Mouse (Mus musculus) kidney, adult 8-10 months (tissue): ENCODE measurements around the gene Opa3.

Experiments
- DNase-seq, 2 experiments: peaks; one replicate each; pipeline ENCODE4 v3.0.0; 2022

Opa3 gene

DNA sequence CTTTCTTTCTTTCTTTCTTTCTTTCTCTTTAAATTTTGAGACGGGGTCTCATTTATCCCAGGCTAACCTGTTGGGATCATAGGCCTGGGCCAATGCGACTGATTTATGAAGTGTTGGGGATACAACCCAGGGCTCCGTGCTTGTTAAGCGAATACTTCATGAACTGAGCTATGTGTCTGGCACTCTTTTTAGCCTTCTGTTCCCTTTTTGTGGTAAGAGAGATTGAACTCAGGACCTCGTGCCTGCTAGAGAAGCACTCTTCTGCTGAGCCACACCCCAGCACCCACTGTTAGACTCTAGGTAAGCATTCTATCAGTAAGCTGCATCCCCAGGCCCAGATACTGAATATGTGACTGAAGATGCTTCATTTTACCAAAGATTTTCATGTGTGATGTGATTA lies 10.6 kb upstream of the Opa3 start:
- no peak for DNase-seq

GRCm38 (mm10) chr7:19217944-19218343 lies 10.2 kb upstream of the Opa3 start:
- DNase-seq, result no peak

DNA sequence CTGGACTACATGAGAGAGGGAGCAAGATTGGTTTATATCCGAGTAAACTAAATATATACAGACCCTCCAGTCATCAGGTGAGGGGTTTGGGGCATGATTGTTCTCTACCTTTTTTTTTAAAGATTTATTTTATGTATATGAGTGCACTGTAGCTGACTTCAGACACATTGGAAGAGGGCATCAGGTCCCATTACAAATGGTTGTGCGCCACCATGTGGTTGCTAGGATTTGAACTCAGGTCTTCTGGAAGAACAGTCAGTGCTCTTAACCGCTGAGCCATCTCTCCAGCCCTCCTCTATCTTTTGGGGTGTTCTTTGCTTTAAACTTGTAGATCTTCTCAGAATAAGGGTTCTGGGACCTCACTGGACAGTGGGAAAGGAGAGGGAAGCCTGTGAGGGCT lies 8.1 kb upstream of the Opa3 start:
- DNase-seq, result no peak

DNA sequence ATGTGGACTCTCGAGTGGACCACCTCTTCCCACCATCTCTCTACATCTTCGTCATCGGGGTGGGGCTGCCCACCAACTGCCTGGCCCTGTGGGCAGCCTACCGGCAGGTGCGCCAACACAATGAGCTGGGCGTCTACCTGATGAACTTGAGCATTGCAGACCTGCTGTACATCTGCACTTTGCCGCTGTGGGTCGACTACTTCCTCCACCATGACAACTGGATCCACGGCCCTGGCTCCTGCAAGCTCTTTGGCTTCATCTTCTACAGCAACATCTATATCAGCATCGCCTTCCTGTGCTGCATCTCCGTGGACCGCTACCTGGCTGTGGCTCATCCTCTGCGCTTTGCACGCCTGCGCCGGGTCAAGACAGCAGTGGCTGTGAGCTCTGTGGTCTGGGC lies 5.9 kb upstream of the Opa3 start:
- DNase-seq, result no peak

DNA sequence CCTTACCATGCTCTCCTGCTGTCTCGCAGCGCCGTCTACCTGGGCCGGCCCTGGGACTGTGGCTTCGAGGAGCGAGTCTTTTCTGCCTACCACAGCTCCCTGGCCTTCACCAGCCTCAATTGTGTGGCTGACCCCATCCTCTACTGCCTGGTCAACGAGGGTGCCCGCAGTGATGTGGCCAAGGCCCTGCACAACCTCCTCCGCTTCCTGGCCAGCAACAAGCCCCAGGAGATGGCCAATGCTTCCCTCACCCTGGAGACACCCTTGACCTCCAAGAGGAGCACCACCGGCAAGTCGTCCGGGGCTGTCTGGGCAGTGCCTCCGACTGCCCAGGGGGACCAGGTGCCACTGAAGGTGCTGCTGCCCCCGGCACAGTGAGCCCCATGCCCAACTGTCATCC lies 5.3 kb upstream of the Opa3 start:
- DNase-seq, result no peak

DNA sequence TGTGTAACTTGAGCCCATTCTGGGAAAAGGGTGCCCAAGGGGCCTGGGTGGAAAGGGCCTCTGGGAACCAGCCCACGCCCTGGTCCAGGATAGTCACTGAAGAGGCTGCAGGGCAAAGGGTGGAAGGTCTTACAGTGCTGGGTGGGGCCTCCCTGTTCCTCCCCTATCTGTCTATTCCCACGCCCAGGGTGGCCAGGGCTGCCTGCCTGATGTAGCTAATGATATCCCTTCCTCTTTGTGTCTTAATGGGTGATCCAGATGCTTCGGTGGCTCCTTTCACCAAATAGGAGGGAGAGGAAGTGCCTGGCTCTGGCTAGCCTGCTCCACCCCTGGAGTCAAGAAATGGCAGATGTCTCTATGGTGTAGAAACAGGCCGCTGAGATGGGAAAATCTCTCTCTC lies 3.2 kb upstream of the Opa3 start:
- no peak for DNase-seq

GRCm38 (mm10) chr7:19226817-19227797 lies 1.0 kb upstream of the Opa3 start:
- no peak for DNase-seq

GRCm38 (mm10) chr7:19228793-19229148 lies 637 bp downstream of the Opa3 start:
- DNase-seq, result no peak

- DNase-seq, result no peak
Measured at GRCm38 (mm10) chr7:19229404-19229803, 1.3 kb downstream of the Opa3 start.

DNA sequence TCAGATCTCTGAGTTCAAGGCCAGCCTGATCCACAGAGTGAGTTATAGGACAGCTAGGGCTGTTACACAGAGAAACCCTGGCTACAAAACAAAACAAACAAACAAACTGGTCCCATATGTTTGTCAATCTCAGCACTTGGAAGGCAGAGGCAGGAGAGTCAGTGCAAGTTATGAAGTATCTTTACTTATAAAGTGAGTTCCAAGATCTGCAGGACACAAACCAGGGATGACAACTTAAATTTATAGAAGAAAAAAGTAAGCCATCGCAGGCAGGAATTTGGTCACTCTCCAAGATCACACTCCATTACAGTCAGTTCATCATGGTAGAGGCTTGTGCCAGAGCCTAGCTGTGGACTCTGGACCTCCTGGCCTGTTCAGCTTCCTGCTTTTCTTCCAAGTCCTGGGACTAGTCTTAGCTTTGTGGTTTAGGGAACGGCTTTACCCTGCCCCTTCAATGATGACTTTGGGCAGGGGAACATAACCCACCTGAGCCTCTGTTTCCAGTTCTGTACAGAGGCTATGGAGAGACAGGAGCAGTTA lies 2.0 kb downstream of the Opa3 start:
- DNase-seq, result peak; percentile 70 to 76

GRCm38 (mm10) chr7:19230899-19231298 lies 2.8 kb downstream of the Opa3 start:
- peak in 1 of 2 experiments; percentile 34 for DNase-seq

DNA sequence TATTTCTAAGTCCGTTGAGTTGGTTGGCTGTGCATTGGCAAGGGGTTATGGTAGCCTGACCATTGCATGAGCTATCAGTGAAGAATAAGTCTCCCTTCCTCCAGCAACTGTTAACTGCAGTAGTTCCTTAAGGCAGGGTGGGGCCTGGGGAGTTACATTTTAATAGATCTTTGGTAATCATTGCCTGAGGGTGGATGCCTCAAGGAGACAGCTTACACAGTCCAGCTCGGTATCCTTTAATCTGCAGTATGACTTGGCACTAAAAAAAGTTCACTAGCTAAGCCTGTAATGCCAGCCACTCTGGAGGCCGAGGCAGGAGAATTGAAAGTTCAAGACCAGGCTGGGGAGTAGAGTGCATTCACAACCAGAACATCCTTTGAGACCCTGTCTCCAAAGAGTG lies 3.7 kb downstream of the Opa3 start:
- peak; percentile 62 to 80 for DNase-seq

DNA sequence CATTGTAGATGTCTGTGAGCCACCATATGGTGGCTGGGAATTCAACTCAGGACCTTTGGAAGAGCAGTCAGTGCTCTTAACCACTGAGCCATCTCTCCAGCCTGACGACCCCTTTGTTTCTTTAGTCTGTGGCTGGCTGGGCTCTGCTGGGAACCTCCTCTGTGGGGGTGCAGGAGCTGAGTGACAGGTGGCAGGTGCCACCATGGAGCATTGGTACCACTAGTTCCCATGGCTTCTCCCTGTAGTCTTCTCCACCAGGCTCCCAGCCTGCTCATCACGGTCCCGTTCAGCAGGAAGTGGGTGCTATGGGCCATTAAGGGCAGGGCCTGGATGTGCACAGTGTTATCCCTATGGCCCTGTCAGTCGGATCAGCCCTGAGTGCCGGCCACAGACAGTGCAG lies 6.5 kb downstream of the Opa3 start:
- no peak for DNase-seq

- DNase-seq, result no peak
Measured at GRCm38 (mm10) chr7:19235092-19235671, 7.0 kb downstream of the Opa3 start.

GRCm38 (mm10) chr7:19236411-19236810 lies 8.3 kb downstream of the Opa3 start:
- no peak for DNase-seq

GRCm38 (mm10) chr7:19238344-19238743 lies 10.2 kb downstream of the Opa3 start:
- no peak for DNase-seq

- DNase-seq, result peak; percentile 81 to 94
Measured at GRCm38 (mm10) chr7:19239423-19239822, 11.3 kb downstream of the Opa3 start.

- DNase-seq, result no peak
Measured at GRCm38 (mm10) chr7:19239986-19240385, 11.9 kb downstream of the Opa3 start.

GRCm38 (mm10) chr7:19240905-19241463 lies 12.8 kb downstream of the Opa3 start:
- DNase-seq, result no peak

DNA sequence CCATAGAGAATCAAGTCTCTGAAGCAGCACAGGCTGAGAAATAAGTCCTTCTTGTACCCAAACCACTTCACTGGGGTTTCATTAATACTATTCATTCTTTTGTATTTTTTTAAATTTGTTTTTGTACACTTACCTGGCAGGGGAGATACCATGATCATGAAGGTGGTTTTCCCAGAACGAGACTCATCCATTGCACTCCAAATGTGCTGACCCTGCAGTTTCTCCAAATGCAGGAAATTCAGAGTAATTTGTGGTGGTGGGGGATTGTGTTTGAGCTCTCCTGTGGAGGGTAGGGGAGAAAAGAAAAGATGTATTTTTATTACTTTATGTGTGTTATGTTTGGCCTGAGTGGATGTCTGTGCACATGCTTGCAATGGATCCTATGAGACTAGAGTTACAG lies 13.9 kb downstream of the Opa3 start:
- no peak for DNase-seq

DNA sequence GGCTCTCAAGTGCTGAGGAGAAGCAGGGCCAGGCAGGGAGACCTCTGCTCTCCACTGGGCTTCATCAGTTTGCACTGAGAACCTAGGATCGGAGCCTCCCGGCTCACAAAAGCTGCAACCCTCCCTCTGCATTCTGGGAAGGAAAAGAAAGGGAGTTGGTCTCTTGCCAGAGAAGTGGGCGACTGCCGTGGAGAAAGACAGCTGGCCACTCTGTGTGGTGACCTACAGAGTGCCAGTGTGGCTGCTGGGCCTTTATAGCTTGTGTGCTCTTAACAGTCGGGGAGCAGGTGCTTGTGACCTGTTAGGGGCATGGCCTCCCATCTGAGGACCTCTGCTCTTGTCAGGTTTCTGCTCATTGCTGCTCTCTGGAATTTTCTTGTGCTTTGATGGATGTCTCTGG lies 15.7 kb downstream of the Opa3 start:
- DNase-seq, result no peak

- DNase-seq, result no peak
Measured at GRCm38 (mm10) chr7:19245083-19245482, 16.9 kb downstream of the Opa3 start.

GRCm38 (mm10) chr7:19246855-19247254 lies 18.7 kb downstream of the Opa3 start:
- no peak for DNase-seq

GRCm38 (mm10) chr7:19247511-19247910 lies 19.4 kb downstream of the Opa3 start:
- DNase-seq, result no peak
